Mouse (Mus musculus) lung, adult 2 months (tissue): ENCODE measurements at regions not wholly inside any gene's neighbourhood (a gene's known extent, or its start where the extent isn't known, plus 50 kb on each side); places are given as distances from the start of the nearest gene placed in this dataset.
"Not testable (repeated sequence)": the region's sequence is repeated elsewhere in the genome, so short reads cannot be mapped to it uniquely, and the experiment has no call there.

Experiments
- DNase-seq: peaks from one replicate; pipeline ENCODE4 v3.0.0; 2022
- H3K4me1 ChIP-seq: fragments of 200-500 bp; 2 replicates; pipeline ENCODE4 v1.6.1; 2011; ENCODE audit warnings: low read length; ENCODE audit not compliant: control insufficient read depth, insufficient read depth
- H3K4me3 ChIP-seq: fragments of 200-500 bp; replicated peaks from 2 replicates; pipeline ENCODE3; 2011; ENCODE audit warnings: low read depth, mild to moderate bottlenecking, control low read depth, low read length; ENCODE audit errors: extremely low read depth
- CTCF ChIP-seq: fragments of 200-500 bp; IDR thresholded peaks from 2 replicates; pipeline ENCODE4 v1.5.1; 2011; ENCODE audit warnings: mild to moderate bottlenecking, low read length, control low read depth; ENCODE audit not compliant: insufficient read depth
- POLR2A ChIP-seq: fragments of 200-500 bp; IDR thresholded peaks from 2 replicates; pipeline ENCODE4 v1.6.1; 2011; ENCODE audit warnings: low read depth, mild to moderate bottlenecking, control low read depth, low read length, borderline replicate concordance; ENCODE audit errors: extremely low read depth
- WGBS: fragments of 180-500 bp; shearing (Covaris S2); methylation state at CpG from one replicate; pipeline ENCODE4 v1.1.7; 2018; 5-methylcytosine and 5-hydroxymethylcytosine counted together

DNA sequence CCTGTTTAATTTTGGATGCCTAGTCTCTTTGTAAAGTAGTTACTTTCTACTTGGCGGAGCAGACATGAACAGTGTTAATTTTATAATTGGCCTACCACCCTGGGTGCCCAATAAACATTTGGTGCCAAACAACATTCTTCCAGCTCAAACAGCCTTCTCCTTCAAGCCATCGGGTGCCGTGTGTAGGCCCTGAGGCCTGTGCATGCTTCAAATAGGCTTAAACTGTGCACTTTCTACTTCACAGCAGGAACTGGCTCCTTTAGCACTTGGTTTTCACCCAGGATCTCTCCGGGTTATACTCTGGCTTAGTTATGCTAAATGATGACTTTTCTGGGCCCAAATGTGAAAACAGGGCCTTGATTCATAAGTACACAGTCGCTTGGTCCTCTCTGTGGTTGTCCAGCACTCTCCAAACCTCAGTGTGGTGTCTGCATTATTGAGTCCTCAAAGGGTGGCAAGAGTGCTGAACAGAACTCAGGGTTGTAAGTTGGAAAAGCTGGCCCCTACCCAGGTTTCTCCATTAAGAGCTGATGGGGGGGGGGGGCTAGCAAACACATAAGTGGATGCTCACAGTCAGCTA is 86.1 kb upstream of the Nxpe4 start:
- TF ChIP-seq CTCF (no peak), POLR2A (no peak)
- DNase-seq = no peak
- 85% methylated on average over 5 of the region's 5 CpGs for WGBS
- Histone ChIP-seq H3K4me3 (no peak overlapping the region), H3K4me1 (no peaks in the 10 kb centered on the region)

- no peak for DNase-seq
- Histone ChIP-seq H3K4me1 (no peaks in the 10 kb centered on the region), H3K4me3 (no peak overlapping the region)
- WGBS = 78% methylated on average over 6 of the region's 6 CpGs
- TF ChIP-seq CTCF (no peak), POLR2A (no peak)
Measured at GRCm38 (mm10) chr9:48082461-48082860, 79.4 kb upstream of the Nxpe4 start.

DNA sequence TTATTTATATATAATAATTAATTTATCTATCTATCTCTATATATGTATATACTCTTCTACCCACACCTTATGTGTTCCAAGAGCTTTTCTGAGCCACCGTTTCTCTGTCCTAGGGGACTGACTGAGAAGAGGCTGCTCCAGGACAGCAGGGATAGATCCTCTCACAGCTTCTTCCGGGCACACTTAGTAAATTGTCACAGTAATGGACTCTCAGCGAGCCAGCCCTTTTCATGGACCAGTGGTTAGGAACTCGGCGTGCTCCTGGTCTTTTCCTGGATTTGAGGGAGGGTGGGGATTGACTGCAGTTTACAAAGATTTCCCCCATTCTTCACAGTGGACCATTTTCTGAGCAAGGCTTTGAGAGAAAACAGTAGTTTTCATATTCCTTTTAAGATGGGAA is 77.6 kb upstream of the Nxpe4 start:
- H3K4me3 ChIP-seq, H3K4me1 ChIP-seq, DNase-seq: not testable (repeated sequence)
- 53% methylated on average over 5 of the region's 5 CpGs for WGBS

GRCm38 (mm10) chr9:48089661-48090060 is 72.2 kb upstream of the Nxpe4 start:
- WGBS = 84% methylated on average over 5 of the region's 5 CpGs
- H3K4me1 ChIP-seq = no peaks in the 10 kb centered on the region
- TF ChIP-seq CTCF (no peak), POLR2A (no peak)
- DNase-seq = no peak
- no peak overlapping the region for H3K4me3 ChIP-seq

GRCm38 (mm10) chr9:48094756-48095155 is 67.1 kb upstream of the Nxpe4 start:
- H3K4me3 ChIP-seq = no peak overlapping the region
- TF ChIP-seq POLR2A (no peak), CTCF (no peak)
- DNase-seq = no peak
- WGBS = 73% methylated on average over 2 of the region's 2 CpGs
- H3K4me1 ChIP-seq = no peaks in the 10 kb centered on the region

- Histone ChIP-seq H3K4me1 (no peaks in the 10 kb centered on the region), H3K4me3 (no peak overlapping the region)
- no peak for DNase-seq
- 53% methylated on average over 4 of the region's 4 CpGs for WGBS
- TF ChIP-seq POLR2A = no peak
- TF ChIP-seq CTCF = no peak
Measured at GRCm38 (mm10) chr9:48099846-48100245, 62.0 kb upstream of the Nxpe4 start.

- Histone ChIP-seq H3K4me3 (no peak overlapping the region), H3K4me1 (no peaks in the 10 kb centered on the region)
- TF ChIP-seq CTCF (no peak), POLR2A (no peak)
- DNase-seq = no peak
- 43% methylated on average over 2 of the region's 2 CpGs for WGBS
Measured at GRCm38 (mm10) chr9:48106441-48107167, 55.2 kb upstream of the Nxpe4 start.

- WGBS = 57% methylated on average over 7 of the region's 7 CpGs
- TF ChIP-seq POLR2A (no peak), CTCF (no peak)
Measured at GRCm38 (mm10) chr9:48108994-48109619, 52.7 kb upstream of the Nxpe4 start.

DNA sequence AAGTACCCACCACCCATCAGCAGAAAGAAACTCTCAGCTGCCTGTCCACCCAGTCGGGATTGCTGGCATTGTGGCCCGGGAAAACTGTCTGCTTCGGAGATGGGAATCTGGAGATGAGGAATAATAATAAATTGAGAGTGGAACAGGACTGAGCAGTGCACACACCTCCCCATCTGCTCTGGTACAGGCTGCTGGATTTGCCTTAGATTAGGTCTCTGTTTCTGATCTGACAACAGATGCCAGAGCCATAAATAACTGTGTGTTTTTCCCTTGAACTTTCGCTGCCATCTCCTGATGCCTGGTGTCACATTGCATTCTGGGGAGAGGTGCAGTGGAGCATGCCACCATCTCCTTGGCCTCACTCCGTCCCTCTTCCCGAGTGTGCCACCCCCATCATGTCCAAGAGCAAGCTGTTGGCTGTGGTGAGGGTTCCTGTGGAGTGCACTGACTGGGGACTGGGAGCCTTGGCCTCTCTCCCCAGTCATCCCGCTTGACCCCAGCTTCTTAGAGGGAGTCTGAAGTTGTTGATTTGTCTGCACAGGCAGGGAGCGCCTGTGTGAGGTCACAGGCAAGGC is 50.4 kb upstream of the Nxpe4 start:
- TF ChIP-seq CTCF (no peak), POLR2A (no peak)
- no peak overlapping the region for H3K4me3 ChIP-seq
- whole genome bisulfite sequencing = 55% methylated on average over 8 of the region's 8 CpGs

More at GRCm38 (mm10) chr9:48108994-48109619, 52.7 kb upstream of the Nxpe4 start:
- Histone ChIP-seq H3K4me3 (no peak overlapping the region), H3K4me1 (no peaks in the 10 kb centered on the region)
- no peak for DNase-seq

More for the DNA sequence above, 50.4 kb upstream of the Nxpe4 start:
- DNase-seq = no peak
- H3K4me1 ChIP-seq = no peaks in the 10 kb centered on the region
